Mouse (Mus musculus) embryonic facial prominence, embryonic 14.5 days (tissue): Measurements from ENCODE around the gene Enox1. TPM values are rescaled to one million over a fixed set of nuclear protein-coding genes. Genes with fewer than 3 reads are reported as not detected.
A peak's percentile ranks its signal among the peaks of the same experiment; 100 is the strongest.

Experiments used
- ATAC-seq: fragments of 200-750 bp; cut with Nextera tagmentation; 2 replicates; pipeline ENCODE4 v1.8.0; 2017; ENCODE audit warnings: low read depth, moderate number of reproducible peaks, moderate TSS enrichment
- DNase-seq: peaks from one replicate; pipeline ENCODE4 v3.0.0-alpha.2; 2015; ENCODE audit warnings: low spot score
- H3K27ac ChIP-seq: fragments of 300-500 bp; sonication (generic); replicated peaks from 2 replicates; pipeline ENCODE4 v1.5.1; 2014; ENCODE audit warnings: low read depth, mild to moderate bottlenecking, low read length, moderate library complexity
- H3K27me3 ChIP-seq: fragments of 300-500 bp; sonication (generic); replicated peaks from 2 replicates; pipeline ENCODE4 v1.6.1; 2014; ENCODE audit warnings: low read length; ENCODE audit not compliant: control insufficient read depth, insufficient read depth
- H3K36me3 ChIP-seq: fragments of 300-500 bp; sonication (generic); 2 replicates; pipeline ENCODE4 v1.6.1; 2014; ENCODE audit warnings: low read length, mixed read lengths; ENCODE audit not compliant: control insufficient read depth, insufficient read depth
- H3K4me1 ChIP-seq: fragments of 300-500 bp; sonication (generic); 2 replicates; pipeline ENCODE4 v1.6.1; 2014; ENCODE audit warnings: antibody characterized with exemption, low read length; ENCODE audit not compliant: control insufficient read depth, insufficient read depth
- H3K4me2 ChIP-seq: fragments of 300-500 bp; sonication (generic); 2 replicates; pipeline ENCODE4 v1.6.1; 2014; ENCODE audit warnings: low read depth, mild to moderate bottlenecking, low read length, moderate library complexity, mixed read lengths
- H3K4me3 ChIP-seq: fragments of 300-500 bp; sonication (generic); 2 replicates; pipeline ENCODE4 v1.5.1; 2014; ENCODE audit warnings: low read depth, mild to moderate bottlenecking, low read length
- H3K9ac ChIP-seq: fragments of 300-500 bp; sonication (generic); 2 replicates; pipeline ENCODE4 v1.6.1; 2014; ENCODE audit warnings: low read depth, mild to moderate bottlenecking, low read length, moderate library complexity, mixed read lengths
- H3K9me3 ChIP-seq: fragments of 300-500 bp; sonication (generic); 2 replicates; pipeline ENCODE4 v1.6.1; 2016; ENCODE audit warnings: low read length; ENCODE audit not compliant: control insufficient read depth
- WGBS: fragments of 180-500 bp; shearing (Covaris S2); extraction: QIAGEN DNeasy Blood & Tissue Kit; methylation state at CpG from one replicate; pipeline ENCODE4 v1.1.7; 2014; 5-methylcytosine and 5-hydroxymethylcytosine counted together
- polyA plus RNA-seq: library from polyadenylated mRNA; unstranded; fragments of >200 nt; fragmentation: Nextera tagmentation; extraction: Ambion mirVana; gene quantifications from 2 replicates; pipeline ENCODE4 v1.2.1, GENCODE M21; 2014

Gene Enox1
- polyA plus RNA-seq, 1 experiment from 2014 or later: 14.1 TPM

GRCm38 (mm10) chr14:77272248-77272930 is 115.8 kb downstream of the Enox1 start:
- ATAC-seq (0 out of 2 replicates have a peak, but pooled peaks have one; percentile 41), DNase-seq (no peak)
- Histone ChIP-seq H3K27me3 (no peaks in the 10 kb centered on the region), H3K4me3 (no peak overlapping the region), H3K9me3 (no peaks in the 10 kb centered on the region), H3K4me2 (peak overlapping the region; percentile 17; the same call in 1 of the 2 replicates), H3K9ac (no peak overlapping the region), H3K4me1 (0 out of 2 replicates have a peak, but pooled peaks cover 6% of the 10 kb centered on the region), H3K36me3 (no peaks in the 10 kb centered on the region), H3K27ac (peak overlapping the region; percentile 1)
- WGBS: 55% methylated on average over 12 of the region's 12 CpGs

- 0 out of 2 replicates have a peak, but pooled peaks cover 6% of the 10 kb centered on the region for H3K4me1 ChIP-seq
- 31% methylated on average over 13 of the region's 13 CpGs for WGBS
- peak overlapping the region; percentile 17; the same call in 1 of the 2 replicates for H3K4me2 ChIP-seq
Observed at GRCm38 (mm10) chr14:77272931-77273446, 116.4 kb downstream of the Enox1 start.

GRCm38 (mm10) chr14:77273721-77274120 is 117.2 kb downstream of the Enox1 start:
- H3K4me2 ChIP-seq: no peak overlapping the region
- H3K27me3 ChIP-seq: no peaks in the 10 kb centered on the region
- no peak overlapping the region for H3K4me3 ChIP-seq
- H3K9me3 ChIP-seq: no peaks in the 10 kb centered on the region
- DNase-seq (no peak), ATAC-seq (0 out of 2 replicates have a peak, but pooled peaks have one; percentile 15)
- H3K9ac ChIP-seq: no peak overlapping the region
- H3K27ac ChIP-seq: no peak overlapping the region
- no peaks in the 10 kb centered on the region for H3K36me3 ChIP-seq
- 68% methylated on average over 6 of the region's 6 CpGs for WGBS
- H3K4me1 ChIP-seq: 0 out of 2 replicates have a peak, but pooled peaks cover 6% of the 10 kb centered on the region

More at GRCm38 (mm10) chr14:77272931-77273446, 116.4 kb downstream of the Enox1 start:
- ATAC-seq (no peak), DNase-seq (no peak)
- no peaks in the 10 kb centered on the region for H3K27me3 ChIP-seq
- H3K27ac ChIP-seq: peak overlapping the region; percentile 1
- no peaks in the 10 kb centered on the region for H3K36me3 ChIP-seq
- no peak overlapping the region for H3K4me3 ChIP-seq
- no peaks in the 10 kb centered on the region for H3K9me3 ChIP-seq
- H3K9ac ChIP-seq: no peak overlapping the region

GRCm38 (mm10) chr14:77275607-77276006 is 119.0 kb downstream of the Enox1 start:
- Histone ChIP-seq H3K27me3 (no peaks in the 10 kb centered on the region), H3K4me3 (no peak overlapping the region), H3K27ac (no peak overlapping the region), H3K4me2 (no peak overlapping the region), H3K9me3 (no peaks in the 10 kb centered on the region), H3K36me3 (no peaks in the 10 kb centered on the region), H3K4me1 (0 out of 2 replicates have a peak, but pooled peaks cover 6% of the 10 kb centered on the region), H3K9ac (no peak overlapping the region)
- WGBS: 92% methylated on average over 6 of the region's 6 CpGs
- ATAC-seq: no peak
- no peak for DNase-seq

- Histone ChIP-seq H3K27me3 (no peaks in the 10 kb centered on the region), H3K27ac (no peak overlapping the region), H3K4me2 (no peak overlapping the region), H3K4me3 (no peak overlapping the region), H3K36me3 (no peaks in the 10 kb centered on the region), H3K9me3 (no peaks in the 10 kb centered on the region), H3K9ac (no peak overlapping the region), H3K4me1 (no peaks in the 10 kb centered on the region)
- DNase-seq: no peak
- no peak for ATAC-seq
- 80% methylated on average over 4 of the region's 4 CpGs for WGBS
Observed at GRCm38 (mm10) chr14:77279143-77279542, 122.6 kb downstream of the Enox1 start.

- Histone ChIP-seq H3K36me3 (no peaks in the 10 kb centered on the region), H3K9ac (no peak overlapping the region), H3K4me2 (no peak overlapping the region), H3K27ac (no peak overlapping the region), H3K4me1 (no peaks in the 10 kb centered on the region), H3K4me3 (no peak overlapping the region), H3K9me3 (no peaks in the 10 kb centered on the region), H3K27me3 (no peaks in the 10 kb centered on the region)
- 87% methylated on average over 2 of the region's 2 CpGs for WGBS
- ATAC-seq (no peak), DNase-seq (no peak)
Observed at GRCm38 (mm10) chr14:77280454-77280853, 123.9 kb downstream of the Enox1 start.

- Histone ChIP-seq H3K4me3 (no peak overlapping the region), H3K4me2 (no peak overlapping the region), H3K27ac (no peak overlapping the region), H3K9ac (no peak overlapping the region), H3K9me3 (no peaks in the 10 kb centered on the region), H3K4me1 (no peaks in the 10 kb centered on the region), H3K36me3 (no peaks in the 10 kb centered on the region), H3K27me3 (no peaks in the 10 kb centered on the region)
- ATAC-seq (no peak), DNase-seq (no peak)
- WGBS: 67% methylated on average over 7 of the region's 7 CpGs
Observed at GRCm38 (mm10) chr14:77280893-77281292, 124.3 kb downstream of the Enox1 start.

- 66% methylated on average over 4 of the region's 4 CpGs for WGBS
- DNase-seq (no peak), ATAC-seq (no peak)
- Histone ChIP-seq H3K9me3 (0 out of 2 replicates have a peak, but pooled peaks cover 6% of the 10 kb centered on the region), H3K4me2 (no peak overlapping the region), H3K9ac (no peak overlapping the region), H3K4me1 (no peaks in the 10 kb centered on the region), H3K4me3 (no peak overlapping the region), H3K36me3 (no peaks in the 10 kb centered on the region), H3K27me3 (no peaks in the 10 kb centered on the region), H3K27ac (no peak overlapping the region)
Observed at GRCm38 (mm10) chr14:77283939-77284338, 127.4 kb downstream of the Enox1 start.
